Mouse (Mus musculus): ENCODE data around the gene Vsir.

DNA sequence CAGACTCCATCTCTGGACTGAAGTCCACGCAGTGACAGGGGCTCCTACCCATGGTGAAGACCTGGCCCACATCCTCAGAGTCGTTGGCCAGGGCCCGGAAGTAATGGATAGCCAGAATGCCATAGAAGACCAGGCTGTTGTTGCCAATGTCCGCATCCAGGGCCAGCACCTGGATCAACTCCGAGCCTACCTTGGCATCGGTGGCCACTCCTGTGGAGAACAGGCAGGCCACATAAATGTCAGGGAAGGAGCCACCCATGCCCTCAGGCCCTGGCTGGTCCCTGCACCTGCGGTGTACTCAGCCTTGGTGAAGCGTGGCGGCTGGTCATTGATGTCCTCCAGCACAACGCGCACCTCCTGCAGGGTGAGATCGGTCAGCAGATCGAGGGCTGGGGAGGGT, 36.0 kb upstream of the Vsir start:
- no peak for TF ChIP-seq POLR2A (IDR thresholded peaks at IDR 0.05; ENCODE audit: borderline replicate concordance, insufficient read depth, low read length)
- TF ChIP-seq CTCF (IDR thresholded peaks at IDR 0.05; ENCODE audit: borderline replicate concordance, insufficient read depth, low read depth, low read length) = no peak
